Mouse (Mus musculus): ENCODE results near the gene Maats1.

The Maats1 gene

DNA sequence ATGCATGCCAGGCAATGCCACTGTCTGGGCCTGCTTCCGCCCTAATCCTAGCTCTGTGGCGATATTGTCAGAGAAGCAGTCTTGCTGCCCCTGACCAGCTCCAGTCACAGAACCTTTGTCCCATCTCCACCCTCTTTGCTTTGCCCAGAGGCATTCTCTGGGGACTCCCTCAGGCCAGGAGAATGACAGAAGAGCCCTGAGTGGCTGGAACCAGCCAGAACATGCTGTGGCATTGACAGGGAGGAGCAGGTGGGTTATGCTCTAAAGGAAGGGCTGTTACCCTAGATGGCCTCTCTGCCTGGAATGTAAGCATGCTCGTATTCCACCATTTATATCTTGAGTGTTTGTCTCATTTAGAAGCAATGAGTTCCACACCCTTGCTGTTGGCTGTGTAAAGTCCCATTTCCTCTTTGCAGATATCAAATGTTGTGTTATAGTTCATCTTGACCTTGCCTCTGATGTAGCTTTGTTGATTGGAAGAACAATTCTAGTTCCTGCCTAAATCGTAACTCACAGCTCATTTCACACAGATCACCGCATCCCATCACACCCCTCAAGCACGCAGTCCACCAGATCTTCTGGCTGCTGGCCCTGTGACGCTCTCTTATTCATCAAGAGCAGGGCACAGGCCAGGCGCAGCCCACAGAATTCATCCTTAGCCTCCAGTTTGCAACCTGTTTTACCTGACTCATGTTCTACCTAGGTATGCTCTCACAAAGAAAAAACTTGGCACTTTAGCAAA, 28.9 kb upstream of the Maats1 start:
- no peak for DNase-seq (ENCODE audit: low read depth)

DNA sequence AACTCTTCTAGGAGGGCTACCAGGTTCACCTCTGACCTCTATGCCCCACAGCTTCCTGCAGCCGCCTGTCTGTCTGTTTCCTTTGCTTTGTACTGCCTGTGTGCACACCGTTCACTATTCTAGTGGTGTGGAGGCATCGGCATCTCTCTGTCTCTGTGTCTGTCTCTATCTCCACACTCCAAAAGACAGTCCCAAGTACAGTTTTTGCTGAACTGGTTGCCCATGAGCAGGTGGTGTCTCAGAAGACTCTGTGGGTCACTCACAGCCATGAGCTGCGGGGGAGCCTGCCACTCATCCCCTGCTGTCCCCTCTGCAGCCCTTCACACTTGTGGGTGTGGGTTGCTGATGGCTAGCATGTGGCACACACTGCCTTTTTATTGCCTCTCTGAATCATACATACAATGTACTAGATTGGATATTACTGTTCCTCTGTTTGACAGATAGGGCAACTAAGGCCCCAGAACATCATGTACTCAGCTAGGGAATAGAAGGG, 28.1 kb upstream of the Maats1 start:
- no peak for DNase-seq (ENCODE audit: low read depth)

DNA sequence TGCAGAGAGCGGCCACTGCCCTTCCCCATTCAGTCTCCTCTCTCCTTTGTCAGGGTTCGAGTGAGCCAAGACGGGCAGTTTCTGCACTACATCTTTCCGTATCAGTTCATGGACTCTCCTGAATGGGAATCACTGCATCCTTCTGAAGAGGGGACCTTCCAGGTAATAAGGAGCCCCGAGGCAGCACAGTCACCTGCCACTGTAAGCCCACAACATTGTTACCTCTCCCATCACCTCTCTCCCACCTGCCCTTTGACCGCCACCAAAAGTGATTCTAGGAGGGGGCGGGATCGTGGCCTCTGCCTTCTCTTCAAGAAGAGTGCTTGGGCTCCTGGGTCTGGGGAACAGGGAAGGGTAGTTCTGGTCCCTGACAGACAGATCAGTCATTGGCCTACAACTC, 27.5 kb upstream of the Maats1 start:
- DNase-seq (ENCODE audit: low read depth), result no peak

DNA sequence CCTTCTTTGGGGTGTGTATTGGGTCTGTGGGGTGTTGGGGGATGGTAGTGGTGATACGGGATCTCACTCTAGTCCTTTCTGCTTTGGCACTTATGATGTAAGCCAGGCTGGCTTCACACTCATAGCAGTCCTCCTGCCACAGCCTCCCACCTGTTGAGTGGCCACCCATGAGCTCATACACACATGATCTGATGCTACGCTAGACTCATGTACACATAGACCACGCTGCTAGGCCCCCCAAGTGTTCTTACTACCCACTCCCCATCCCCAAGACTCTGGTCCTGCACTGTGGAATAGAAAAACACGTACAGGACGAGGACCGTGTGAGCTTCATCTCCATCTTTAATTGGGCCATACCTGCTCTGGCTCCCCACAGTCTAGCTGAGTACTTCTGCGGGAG, 27.1 kb upstream of the Maats1 start:
- no peak for DNase-seq (ENCODE audit: low read depth)

DNA sequence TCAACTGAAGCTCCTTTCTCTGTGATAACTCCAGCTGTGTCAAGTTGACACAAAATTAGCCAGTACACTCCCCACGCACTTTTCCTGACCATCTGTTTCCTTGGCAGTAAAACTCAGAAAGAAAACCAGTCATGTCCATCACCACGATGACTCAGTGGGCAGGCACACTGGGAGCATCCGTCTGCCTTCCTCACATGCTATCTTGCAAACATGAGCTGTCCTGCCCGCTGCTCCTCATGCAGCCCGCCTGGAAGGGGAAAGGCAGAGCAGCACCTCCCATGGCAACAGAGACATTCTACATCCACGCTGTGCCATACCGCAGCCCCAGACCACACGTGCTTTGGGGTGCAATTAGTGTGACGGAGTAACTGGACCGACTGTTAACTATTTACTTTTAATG, 26.4 kb upstream of the Maats1 start:
- DNase-seq (ENCODE audit: low read depth), result no peak

DNA sequence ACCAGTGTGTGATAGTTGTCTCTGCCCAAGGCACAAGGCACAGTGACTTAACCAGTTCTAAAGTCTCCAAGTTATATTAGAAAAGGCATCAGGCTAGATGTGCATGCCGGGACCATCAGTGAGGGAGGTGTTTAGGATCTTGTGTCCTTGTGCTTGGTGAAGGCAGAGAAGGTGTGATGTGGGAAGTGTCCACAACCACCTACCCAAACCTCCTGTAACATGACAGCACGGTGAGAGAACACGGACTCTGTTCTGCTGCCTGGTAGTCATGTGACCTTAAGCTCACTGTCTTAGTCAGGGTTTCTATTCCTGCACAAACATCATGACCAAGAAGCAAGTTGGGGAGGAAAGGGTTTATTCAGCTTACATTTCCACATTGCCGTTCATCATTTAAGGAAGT, 24.3 kb upstream of the Maats1 start:
- DNase-seq (ENCODE audit: low read depth), result no peak

DNA sequence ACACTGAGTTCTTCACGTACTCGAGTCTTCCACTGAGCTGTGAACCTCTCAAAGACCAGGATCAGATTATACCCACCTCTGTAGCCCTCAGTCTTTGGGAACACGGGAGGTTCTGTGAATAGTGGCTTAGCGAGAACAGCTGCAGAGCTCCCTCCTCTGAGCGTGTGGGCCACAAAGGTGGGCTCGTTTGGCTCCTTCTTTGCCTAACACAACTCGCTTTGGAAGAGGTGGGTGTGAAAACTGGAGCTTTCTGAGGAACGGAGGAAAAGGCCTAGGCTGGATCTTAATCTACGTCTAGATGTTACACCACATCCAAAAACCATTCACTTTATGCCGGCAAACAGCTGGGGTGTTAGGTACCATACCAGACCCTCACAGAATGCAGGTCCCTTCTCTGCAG, 23.4 kb upstream of the Maats1 start:
- DNase-seq (ENCODE audit: low read depth), result no peak

DNA sequence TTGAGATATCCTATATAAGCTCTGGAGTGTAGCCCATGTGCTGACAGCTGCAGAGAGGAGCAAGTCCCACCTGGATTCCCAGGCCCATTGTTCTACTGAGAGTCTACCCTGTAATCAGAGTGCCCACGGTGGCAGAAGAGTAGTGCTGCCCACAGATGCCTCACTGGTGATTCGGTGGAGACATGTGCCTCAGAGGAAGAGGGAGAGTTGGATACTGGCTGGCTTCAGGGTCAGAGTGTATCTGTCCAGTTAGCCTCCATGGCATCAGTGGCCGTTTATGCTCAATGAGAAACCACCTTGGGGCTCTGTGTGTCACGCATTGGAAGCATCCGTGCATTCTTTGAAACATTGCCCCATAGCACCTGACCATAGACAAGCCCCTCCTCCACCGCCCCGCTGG, 21.7 kb upstream of the Maats1 start:
- DNase-seq (ENCODE audit: low read depth), result no peak

DNA sequence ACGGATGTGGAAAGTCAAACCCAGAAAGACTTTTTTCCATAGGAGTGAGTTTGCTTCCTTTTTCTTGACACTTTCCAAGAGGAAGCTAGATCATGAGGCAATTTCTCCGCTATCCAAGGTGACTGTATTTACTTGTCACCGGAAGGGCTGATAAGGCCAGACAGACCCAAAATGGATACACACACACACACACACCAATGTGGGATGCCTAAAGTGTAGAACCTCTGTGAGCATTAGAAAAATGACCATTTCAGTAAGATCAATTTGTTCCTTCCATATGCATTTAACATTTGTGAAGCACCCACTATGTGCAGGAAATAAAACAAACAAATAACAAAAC, 21.3 kb upstream of the Maats1 start:
- no peak for DNase-seq (ENCODE audit: low read depth)

DNA sequence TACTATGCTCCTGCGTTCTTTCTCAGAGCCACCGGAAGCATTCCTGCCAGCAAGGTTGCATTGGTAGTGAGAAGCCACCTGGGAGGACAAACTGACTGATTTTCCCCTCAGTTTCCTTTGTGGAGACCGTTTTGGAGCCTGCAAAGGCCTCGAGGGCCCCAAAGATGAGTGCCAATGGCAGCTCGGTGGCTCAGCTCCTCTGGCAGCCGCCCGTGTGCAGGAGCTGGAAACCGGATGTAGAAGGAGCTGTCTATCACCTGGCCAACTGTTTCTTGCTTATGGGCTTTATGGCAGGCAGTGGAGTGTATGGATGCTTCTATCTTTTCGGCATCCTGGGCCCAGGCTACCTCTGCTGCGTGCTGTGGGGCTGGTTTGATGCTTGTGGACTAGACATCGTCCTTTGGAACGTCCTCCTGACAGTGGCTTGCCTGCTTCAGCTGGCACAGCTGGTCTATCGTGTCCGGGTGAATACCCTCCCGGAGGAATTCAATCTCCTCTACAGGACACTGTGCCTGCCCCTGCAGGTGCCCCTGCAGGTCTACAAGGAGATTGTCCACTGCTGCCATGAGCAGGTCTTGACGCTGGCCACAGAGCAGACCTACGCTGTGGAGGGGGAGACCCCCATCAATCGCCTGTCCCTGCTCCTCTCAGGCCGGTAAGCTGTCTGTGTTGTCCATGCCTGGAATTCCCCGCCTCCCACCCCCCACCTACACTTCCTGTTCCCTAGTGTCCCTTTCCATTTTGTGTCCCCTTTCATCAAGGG, 20.7 kb upstream of the Maats1 start:
- DNase-seq (ENCODE audit: low read depth), result no peak

DNA sequence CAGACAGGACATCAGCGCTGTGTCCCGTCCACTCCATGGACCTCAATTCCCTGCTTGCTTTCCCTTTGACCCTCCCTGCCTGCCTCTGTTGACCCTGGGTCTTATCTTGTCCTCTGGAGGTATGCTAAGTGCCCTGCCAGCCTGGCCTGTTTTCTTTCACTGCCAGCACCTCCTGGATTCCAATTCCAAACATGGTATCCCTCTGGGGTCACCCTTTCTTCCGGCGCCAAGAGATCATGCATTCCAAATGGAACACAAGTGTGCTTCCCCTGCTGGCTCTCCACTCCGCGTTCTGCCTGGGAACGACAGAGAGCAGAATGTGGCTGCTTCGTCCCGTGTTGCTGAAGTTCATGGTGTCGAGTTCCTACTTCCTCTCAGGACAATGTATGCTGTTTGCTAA, 20.0 kb upstream of the Maats1 start, which contains the start of gene Popdc2:
Popdc2 (plus strand) TSS at position 277 of the 400 bp plus-strand sequence.
- no peak for DNase-seq (ENCODE audit: low read depth)

DNA sequence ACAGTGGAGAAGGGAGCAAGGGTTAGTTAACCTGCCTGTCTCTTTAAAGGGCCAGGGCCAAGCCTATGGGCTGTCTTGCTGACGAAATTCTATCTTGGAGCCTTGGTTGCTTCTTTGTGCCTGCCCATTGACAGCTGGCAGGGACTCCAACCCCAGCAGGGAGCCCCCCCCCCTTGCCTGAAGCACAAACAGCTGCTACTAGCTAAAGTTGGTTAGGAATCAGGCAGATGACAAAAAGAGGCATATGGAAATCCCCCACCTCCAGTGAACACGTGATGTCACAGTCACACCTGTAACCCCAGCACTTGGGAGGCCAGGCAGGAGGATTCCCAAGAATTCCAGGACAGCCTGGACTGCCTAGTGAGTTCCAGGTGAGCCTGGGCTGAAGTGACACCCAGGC, 18.4 kb upstream of the Maats1 start:
- no peak for DNase-seq (ENCODE audit: low read depth)

DNA sequence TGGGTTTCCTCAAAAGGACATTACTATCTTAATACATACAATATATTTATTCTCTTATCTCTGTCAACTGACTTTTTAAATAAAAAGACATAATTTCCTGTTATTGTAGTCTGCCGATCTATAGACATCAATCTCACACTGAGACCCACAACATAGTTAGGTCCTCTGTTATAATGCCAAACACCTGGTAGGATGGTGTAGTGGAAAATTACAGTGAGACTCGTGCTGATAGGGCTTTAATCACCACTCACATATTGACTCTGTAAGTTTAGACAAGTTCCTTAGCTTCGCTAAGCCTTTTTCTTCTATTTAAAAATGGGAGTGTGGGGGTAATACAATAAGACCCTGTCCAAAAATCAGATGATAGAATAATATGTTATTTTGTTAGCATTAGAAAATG, 17.9 kb upstream of the Maats1 start:
- DNase-seq (ENCODE audit: low read depth), result no peak

DNA sequence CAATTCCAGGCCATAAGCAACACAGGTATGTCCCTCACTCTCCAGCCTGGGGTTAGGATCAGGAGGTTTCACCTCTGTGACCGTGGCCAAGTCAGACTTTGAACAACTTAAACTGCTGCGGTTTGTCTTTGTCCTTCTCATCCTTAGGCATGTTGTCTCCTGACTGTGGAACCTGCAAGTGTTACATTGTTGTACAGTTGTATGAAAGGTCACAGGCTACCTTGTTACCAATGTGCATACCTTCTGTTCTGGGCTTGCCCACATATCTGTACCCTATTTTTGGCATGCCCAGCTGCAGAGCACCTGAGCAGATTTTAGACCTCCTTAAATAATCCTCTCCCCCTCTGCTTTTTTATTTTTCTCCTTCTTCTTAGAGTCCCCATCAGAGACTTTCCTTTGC, 17.3 kb upstream of the Maats1 start:
- DNase-seq (ENCODE audit: low read depth), result no peak

DNA sequence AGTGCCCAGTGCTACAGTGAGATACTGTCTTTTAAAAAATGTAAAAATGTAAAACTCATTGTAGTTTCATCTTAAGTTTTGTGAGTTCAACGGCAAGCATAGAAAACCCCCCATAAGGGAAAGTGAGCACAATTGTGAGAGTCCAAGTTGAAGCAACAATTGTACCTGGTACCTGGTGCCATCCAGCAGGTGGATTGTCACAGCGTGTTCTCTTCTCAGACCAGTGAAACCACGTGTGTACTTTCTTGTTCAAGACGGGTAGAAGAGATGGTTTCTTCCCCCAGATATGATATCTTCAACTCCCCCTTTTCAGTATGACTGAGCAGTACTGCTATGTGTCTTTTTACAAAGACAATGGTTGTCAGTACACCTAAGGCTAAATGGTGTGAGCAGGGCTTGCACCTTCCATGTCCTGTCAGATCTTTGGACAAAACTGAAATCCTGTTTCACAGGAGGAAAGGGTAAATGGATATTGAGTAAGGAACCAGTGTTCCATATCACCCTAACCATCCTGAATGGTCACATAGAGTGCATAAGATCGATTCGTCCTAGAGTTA, 16.4 kb upstream of the Maats1 start:
- no peak for DNase-seq (ENCODE audit: low read depth)

DNA sequence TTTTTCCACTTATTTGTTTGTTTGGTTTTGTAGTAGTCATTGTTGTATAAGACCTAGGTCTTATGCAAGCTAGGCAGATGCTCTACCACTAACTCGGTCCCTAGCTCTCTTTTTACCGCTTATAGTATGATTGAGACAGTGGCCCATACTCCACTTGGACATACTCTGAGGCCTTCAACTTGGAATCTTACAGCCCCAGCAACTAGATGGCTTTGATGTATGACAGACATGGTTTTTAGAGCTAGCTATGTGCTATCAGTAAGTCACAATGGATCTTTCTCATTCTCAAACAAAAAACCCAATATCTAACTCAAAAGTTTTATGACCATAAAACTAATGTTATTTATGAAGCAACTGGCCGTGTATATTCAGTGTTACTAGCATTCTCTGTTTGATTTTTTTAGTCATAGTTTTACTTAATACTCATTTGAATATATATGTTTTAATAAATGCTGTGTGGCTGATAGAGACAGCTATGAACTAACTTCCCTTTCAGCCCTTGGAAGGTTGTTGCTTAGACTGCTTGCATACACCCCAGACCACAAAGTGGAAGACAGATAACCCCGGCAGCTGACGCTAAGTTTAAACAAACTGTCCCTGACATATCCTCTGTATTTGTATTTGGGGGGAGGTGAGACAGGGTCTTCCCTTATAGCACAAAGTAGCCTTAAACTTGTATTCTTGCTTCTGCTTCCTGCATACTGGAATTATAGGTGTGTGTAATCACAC, 12.4 kb upstream of the Maats1 start:
- no peak for DNase-seq (ENCODE audit: low read depth)

DNA sequence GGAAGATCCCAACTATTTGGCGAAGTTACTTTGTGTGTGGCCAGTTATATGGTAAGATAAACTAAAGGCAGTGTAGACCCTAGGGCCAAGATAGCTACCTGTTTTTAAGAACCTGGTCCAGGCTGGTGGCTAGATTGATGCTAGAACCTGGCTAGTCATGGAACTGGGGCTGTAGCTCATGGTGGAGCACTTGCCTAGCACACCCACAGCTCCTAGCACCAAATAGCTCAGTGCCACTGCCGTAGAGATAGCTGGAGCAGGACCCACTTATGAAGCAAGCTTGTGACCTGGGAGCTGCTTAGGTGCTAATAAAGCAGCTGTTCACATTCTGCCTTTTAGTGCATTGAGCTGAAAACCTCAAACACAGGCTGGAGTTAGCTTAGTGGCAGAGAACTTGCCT, 11.7 kb upstream of the Maats1 start:
- DNase-seq (ENCODE audit: low read depth), result peak; percentile 38

DNA sequence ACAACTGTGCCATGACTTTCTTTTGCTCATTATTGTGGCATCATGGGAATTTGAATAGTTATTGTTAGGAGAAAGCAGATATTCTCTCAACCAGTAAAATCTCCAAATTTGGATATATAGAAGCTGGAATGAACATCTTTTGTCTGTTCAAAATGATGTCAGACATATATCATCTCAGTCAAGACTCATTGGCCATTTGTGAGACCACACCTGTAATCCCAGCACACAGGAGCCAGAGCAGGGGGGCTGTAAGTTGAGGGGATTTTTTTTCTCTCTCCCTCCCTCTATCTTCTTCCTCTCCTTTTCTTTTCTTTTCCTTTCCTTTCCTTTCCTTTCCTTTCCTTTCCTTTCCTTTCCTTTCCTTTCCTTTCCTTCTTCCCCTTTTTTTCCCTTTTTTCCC, 10.9 kb upstream of the Maats1 start:
- DNase-seq (ENCODE audit: low read depth), result peak; percentile 20

DNA sequence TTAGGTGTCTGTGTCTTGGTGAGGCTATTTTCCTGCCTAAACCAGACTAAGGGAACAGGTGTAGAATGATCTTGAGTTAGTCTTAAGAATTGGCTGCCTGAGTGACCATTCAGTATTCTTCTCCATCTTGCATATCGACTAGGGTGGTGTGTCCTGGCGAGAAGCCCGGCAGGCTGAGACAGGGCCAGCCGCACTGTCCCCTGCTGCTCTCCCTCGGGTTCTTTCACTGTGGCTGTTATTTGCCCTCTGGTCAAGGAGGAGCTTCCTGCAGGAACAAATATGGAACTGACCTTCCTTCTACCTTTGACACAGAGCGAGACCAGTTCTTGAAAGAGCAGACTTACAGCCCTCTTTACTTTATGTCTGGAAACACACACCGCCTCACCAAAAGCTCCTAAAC, 10.1 kb upstream of the Maats1 start:
- no peak for DNase-seq (ENCODE audit: low read depth)

DNA sequence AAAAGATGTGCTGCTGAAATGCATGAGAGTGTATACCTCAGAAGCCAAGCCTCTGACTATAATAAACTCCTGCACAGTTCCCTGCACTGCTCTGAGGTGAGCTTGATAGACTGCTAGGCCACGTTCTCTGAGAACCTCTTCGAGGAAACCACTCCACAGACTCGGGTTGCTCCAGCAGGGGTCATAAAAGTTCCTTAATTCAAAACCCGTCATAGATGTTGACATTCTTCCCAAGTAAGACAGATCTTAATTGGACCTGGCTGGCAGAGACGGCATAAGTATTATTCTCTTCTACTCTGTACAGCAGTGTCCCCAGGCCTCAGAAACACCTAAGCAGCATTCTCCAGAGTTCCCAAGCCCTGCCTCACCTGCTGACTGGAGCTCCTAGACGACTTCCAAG, 9.0 kb upstream of the Maats1 start:
- no peak for DNase-seq (ENCODE audit: low read depth)

DNA sequence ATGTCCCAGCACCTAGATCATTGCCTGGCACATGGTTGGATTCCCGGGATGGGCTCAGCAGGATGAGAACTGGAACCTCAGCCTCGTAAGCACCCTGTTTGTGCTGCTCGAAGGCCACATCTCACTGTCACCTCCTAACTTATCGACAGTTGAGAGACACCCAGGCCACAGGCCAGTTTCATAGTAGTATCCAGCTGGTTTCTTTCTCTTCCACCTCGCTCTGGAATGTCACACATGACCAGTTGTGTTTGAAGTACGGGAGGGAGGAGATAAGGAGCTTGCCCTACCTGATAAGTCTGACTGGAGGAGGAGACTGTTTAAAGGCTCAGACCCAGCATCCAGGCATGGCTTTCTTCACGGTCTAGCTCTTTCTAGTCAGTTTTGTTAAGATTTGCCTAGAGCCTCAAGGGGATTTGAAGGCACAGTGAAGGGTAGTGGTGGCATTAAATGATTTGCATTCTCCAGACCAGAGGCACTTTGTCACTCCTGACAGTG, 8.5 kb upstream of the Maats1 start:
- DNase-seq (ENCODE audit: low read depth), result no peak

DNA sequence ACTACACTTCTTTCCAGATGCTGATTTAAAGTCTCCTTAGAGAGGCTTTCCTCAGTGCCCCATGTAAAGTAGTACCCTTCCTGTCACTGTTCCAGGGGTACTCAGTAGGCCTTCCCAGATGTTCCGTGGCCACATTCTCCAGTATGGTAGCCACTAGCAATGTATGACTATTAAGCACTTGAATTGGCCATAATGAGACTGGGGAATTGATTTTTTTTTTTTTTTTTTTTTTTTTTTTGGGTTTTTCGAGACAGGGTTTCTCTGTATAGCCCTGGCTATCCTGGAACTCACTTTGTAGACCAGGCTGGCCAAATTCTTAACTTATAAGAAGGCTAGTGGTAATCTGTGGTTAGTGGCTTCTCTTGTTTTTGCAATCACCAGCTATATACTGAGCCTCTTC, 7.9 kb upstream of the Maats1 start:
- no peak for DNase-seq (ENCODE audit: low read depth)

All from naive thymus-derived CD4-positive, alpha-beta T cell, adult 2 months (primary cell).